27 mouse cellular contexts compared by ENCODE assay signal in genomic region chr4:118257977-118258376, GRCm38 (mm10). TPM values are rescaled to one million over a fixed set of nuclear protein-coding genes. Genes with fewer than 3 reads are reported as not detected.
DNase-seq lines count a peak whose midpoint lies in the region; ATAC-seq lines count a peak whose summit lies in the region.
"Had no signal": no experiment of that assay in that cellular context is flagged by ENCODE, and none has a peak within 500 bp of the region (broad histone marks: within the 10 kb centered on the region; RNA-seq: fewer than 3 reads in every experiment).

No protein-coding gene starts in this region.

- no peak overlapping the region for H3K4me2 ChIP-seq in forebrain, embryonic 13.5 days
- H3K4me2 ChIP-seq in forebrain, embryonic 14.5 days (ENCODE audit: low read length): no peak overlapping the region
- no peak overlapping the region for H3K4me2 ChIP-seq in midbrain, embryonic 14.5 days (ENCODE audit: low read length)
- H3K4me2 ChIP-seq: embryonic facial prominence, embryonic 15.5 days; heart, embryonic 13.5 days; midbrain, embryonic 15.5 days had no signal

- no peaks in the 10 kb centered on the region for H3K27me3 ChIP-seq in forebrain, embryonic 13.5 days
- H3K27me3 ChIP-seq in forebrain, embryonic 14.5 days (replicated peaks; ENCODE audit: control insufficient read depth, insufficient read depth, low read length): no peaks in the 10 kb centered on the region
- H3K27me3 ChIP-seq in midbrain, embryonic 10.5 days (ENCODE audit: low read depth, poor library complexity, severe bottlenecking): no peaks in the 10 kb centered on the region
- no peaks in the 10 kb centered on the region for H3K27me3 ChIP-seq in midbrain, embryonic 14.5 days (ENCODE audit: control insufficient read depth, insufficient read depth, low read length)
- H3K27me3 ChIP-seq: embryonic facial prominence, embryonic 15.5 days; heart, embryonic 13.5 days; midbrain, embryonic 15.5 days had no signal

- 0 out of 2 replicates have a peak overlapping the region, but pooled peaks have one; percentile 74 for H3K27ac ChIP-seq in forebrain, embryonic 13.5 days
- no peak overlapping the region for H3K27ac ChIP-seq in forebrain, embryonic 14.5 days (ENCODE audit: low read depth, low read length)
- H3K27ac ChIP-seq in midbrain, embryonic 10.5 days (replicated peaks): peak overlapping the region; percentile 23; the same call in 1 of the 2 replicates
- H3K27ac ChIP-seq in midbrain, embryonic 14.5 days (replicated peaks; ENCODE audit: low read depth, low read length): no peak overlapping the region
- H3K27ac ChIP-seq: embryonic facial prominence, embryonic 15.5 days; gastrocnemius, adult 2 months; heart, embryonic 13.5 days; liver, embryonic 14.5 days; macrophage; midbrain, embryonic 15.5 days had no signal

- peaks cover 51% of the 10 kb centered on the region for H3K36me3 ChIP-seq in forebrain, embryonic 13.5 days (ENCODE audit: poor library complexity, severe bottlenecking)
- peaks cover 34% of the 10 kb centered on the region for H3K36me3 ChIP-seq in forebrain, embryonic 14.5 days (ENCODE audit: control insufficient read depth, insufficient read depth, low read length)
- peaks cover 81% of the 10 kb centered on the region for H3K36me3 ChIP-seq in midbrain, embryonic 10.5 days
- H3K36me3 ChIP-seq in midbrain, embryonic 14.5 days (ENCODE audit: control insufficient read depth, insufficient read depth, low read length): peaks cover 47% of the 10 kb centered on the region
- H3K36me3 ChIP-seq: G1E had no signal

- WGBS in forebrain, embryonic 13.5 days: 94% methylated on average over 5 of the region's 5 CpGs
- 100% methylated on average over 5 of the region's 5 CpGs for WGBS in forebrain, embryonic 14.5 days
- WGBS in midbrain, embryonic 10.5 days: 94% methylated on average over 5 of the region's 5 CpGs
- WGBS in midbrain, embryonic 14.5 days: 95% methylated on average over 5 of the region's 5 CpGs

- no peak for DNase-seq in forebrain, embryonic 14.5 days (ENCODE audit: low spot score)
- DNase-seq in kidney, adult 18-20 months: peak; percentile 41
- no peak for DNase-seq in kidney, postnatal 4 days
- DNase-seq in midbrain, embryonic 10.5 days (ENCODE audit: low spot score): no peak
- no peak for DNase-seq in midbrain, embryonic 14.5 days
- DNase-seq in kidney, postnatal 36 days: peak; percentile 59 to 71
- DNase-seq: adrenal gland, adult 8-10 months; cerebellum, adult 2 months; cerebellum, postnatal 14 days; gastrocnemius, adult 2 months; gastrocnemius, postnatal 36 days; heart, adult 18-20 months; liver; lung, adult 2 months; lung, postnatal 10 days; right cerebral cortex, adult 18-20 months; spleen, adult 18-20 months had no signal

- peaks cover 67% of the 10 kb centered on the region for H3K4me1 ChIP-seq in forebrain, embryonic 13.5 days
- peaks cover 45% of the 10 kb centered on the region for H3K4me1 ChIP-seq in forebrain, embryonic 14.5 days (ENCODE audit: control insufficient read depth, insufficient read depth, low read length)
- peaks cover 42% of the 10 kb centered on the region for H3K4me1 ChIP-seq in midbrain, embryonic 10.5 days
- H3K4me1 ChIP-seq in midbrain, embryonic 14.5 days (ENCODE audit: control insufficient read depth, insufficient read depth, low read length): peaks cover 38% of the 10 kb centered on the region

- no peak overlapping the region for H3K4me3 ChIP-seq in forebrain, embryonic 13.5 days
- H3K4me3 ChIP-seq in forebrain, embryonic 14.5 days (ENCODE audit: low read depth, low read length): no peak overlapping the region
- no peak overlapping the region for H3K4me3 ChIP-seq in midbrain, embryonic 10.5 days
- H3K4me3 ChIP-seq in midbrain, embryonic 14.5 days (replicated peaks; ENCODE audit: low read depth, low read length): no peak overlapping the region
- H3K4me3 ChIP-seq: embryonic facial prominence, embryonic 10.5 days; embryonic facial prominence, embryonic 15.5 days; gastrocnemius, adult 2 months; heart, embryonic 13.5 days; midbrain, embryonic 15.5 days had no signal

- H3K9ac ChIP-seq in forebrain, embryonic 13.5 days: no peak overlapping the region
- H3K9ac ChIP-seq in forebrain, embryonic 14.5 days (ENCODE audit: low read length): no peak overlapping the region
- no peak overlapping the region for H3K9ac ChIP-seq in midbrain, embryonic 14.5 days (replicated peaks; ENCODE audit: low read length)
- H3K9ac ChIP-seq: embryonic facial prominence, embryonic 15.5 days; heart, embryonic 13.5 days; liver, embryonic 14.5 days; midbrain, embryonic 15.5 days had no signal

- H3K9me3 ChIP-seq in forebrain, embryonic 13.5 days (replicated peaks): no peaks in the 10 kb centered on the region
- no peaks in the 10 kb centered on the region for H3K9me3 ChIP-seq in forebrain, embryonic 14.5 days (replicated peaks; ENCODE audit: control insufficient read depth, low read length)
- H3K9me3 ChIP-seq in midbrain, embryonic 10.5 days (replicated peaks): no peaks in the 10 kb centered on the region
- no peaks in the 10 kb centered on the region for H3K9me3 ChIP-seq in midbrain, embryonic 14.5 days (ENCODE audit: control insufficient read depth, low read length)
- H3K9me3 ChIP-seq: embryonic facial prominence, embryonic 10.5 days; embryonic facial prominence, embryonic 15.5 days; G1E; heart, embryonic 13.5 days; midbrain, embryonic 15.5 days had no signal

- ATAC-seq in forebrain, embryonic 13.5 days: no peak
- ATAC-seq in forebrain, embryonic 14.5 days: no peak
- no peak for ATAC-seq in midbrain, embryonic 14.5 days (ENCODE audit: low FRiP score, low TSS enrichment)
- ATAC-seq: forebrain, embryonic 16.5 days; hindbrain, embryonic 16.5 days; midbrain, embryonic 15.5 days had no signal

RNA-seq across cellular contexts. Expression of gene Ptprf, which starts 33.2 kb away (rescaled TPM):
- polyA plus RNA-seq in forebrain, embryonic 13.5 days (2015; fragmentation: Nextera tagmentation; extraction: Ambion mirVana): 62.9 and 76.1 TPM in 2 replicates
- polyA plus RNA-seq in forebrain, embryonic 14.5 days (2014; fragmentation: Nextera tagmentation; extraction: Ambion mirVana): 42.0 and 50.2 TPM in 2 replicates
- 94.4 and 103 TPM in 2 replicates for polyA plus RNA-seq in midbrain, embryonic 10.5 days (2016; fragmentation: Nextera tagmentation; extraction: Ambion mirVana)
- polyA plus RNA-seq in midbrain, embryonic 14.5 days (2014; fragmentation: Nextera tagmentation; extraction: Ambion mirVana): 69.5 and 73.4 TPM in 2 replicates
- polyA plus RNA-seq: G1E had no signal

Comparison
In these comparisons a context has a peak if more than half of its experiments do, and no peak if none do; other contexts are left out.
1. H3K27ac ChIP-seq: peak in forebrain, embryonic 13.5 days (single experiment) and midbrain, embryonic 10.5 days (single experiment); none in forebrain, embryonic 14.5 days (single experiment) and midbrain, embryonic 14.5 days (single experiment).
2. DNase-seq: peak in kidney, adult 18-20 months (single experiment) and kidney, postnatal 36 days (2 of 2); none in forebrain, embryonic 14.5 days (single experiment), kidney, postnatal 4 days (0 of 2), midbrain, embryonic 10.5 days (single experiment) and midbrain, embryonic 14.5 days (single experiment).